Mouse (Mus musculus) brown adipose tissue, adult 24 weeks (tissue): ENCODE results near the gene Tll1. TPM values are rescaled to one million over a fixed set of nuclear protein-coding genes. Genes with fewer than 3 reads are reported as not detected.

Experiments used
- H3K27ac ChIP-seq: fragments of 200-500 bp; replicated peaks from 2 replicates; pipeline ENCODE4 v1.5.1; 2012; ENCODE audit warnings: low read depth, mild to moderate bottlenecking, low read length
- H3K4me1 ChIP-seq: fragments of 200-500 bp; 2 replicates; pipeline ENCODE4 v1.6.1; 2012; ENCODE audit warnings: low read length, mixed read lengths; ENCODE audit not compliant: control insufficient read depth, insufficient read depth, insufficient read length
- H3K4me3 ChIP-seq: fragments of 200-500 bp; 2 replicates; pipeline ENCODE4 v1.5.1; 2012; ENCODE audit warnings: low read depth, mild to moderate bottlenecking, low read length, moderate library complexity; ENCODE audit not compliant: insufficient read depth
- polyA plus RNA-seq: library from polyadenylated mRNA; stranded (reverse); fragments of >200 nt; gene quantifications from 2 replicates; pipeline ENCODE4 v1.2.4, GENCODE M21; 2012; ENCODE audit not compliant: missing spikeins, insufficient read depth, insufficient read length

The Tll1 gene
- polyA plus RNA-seq, 1 experiment = not detected

DNA sequence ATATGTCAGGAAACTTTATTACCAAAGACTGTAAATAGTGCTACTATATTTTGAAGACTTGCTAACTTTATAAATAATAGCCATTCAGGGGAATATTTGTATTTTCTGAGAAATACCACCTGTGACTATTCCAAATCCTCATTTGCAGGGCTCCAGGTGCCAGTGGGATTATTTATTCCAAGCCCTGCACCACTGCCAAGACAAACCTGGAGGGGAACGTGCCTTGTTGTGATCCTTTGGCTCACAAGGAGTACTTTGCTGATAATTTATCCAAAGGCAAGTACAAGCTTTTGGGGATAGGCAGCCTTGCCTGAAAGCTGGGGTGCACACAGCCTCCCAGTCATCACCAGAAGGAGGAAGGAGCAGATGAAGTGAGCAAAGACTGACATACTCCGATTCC, 32.3 kb downstream of the Tll1 start:
- H3K27ac ChIP-seq = no peak overlapping the region
- H3K4me1 ChIP-seq = no peaks in the 10 kb centered on the region

DNA sequence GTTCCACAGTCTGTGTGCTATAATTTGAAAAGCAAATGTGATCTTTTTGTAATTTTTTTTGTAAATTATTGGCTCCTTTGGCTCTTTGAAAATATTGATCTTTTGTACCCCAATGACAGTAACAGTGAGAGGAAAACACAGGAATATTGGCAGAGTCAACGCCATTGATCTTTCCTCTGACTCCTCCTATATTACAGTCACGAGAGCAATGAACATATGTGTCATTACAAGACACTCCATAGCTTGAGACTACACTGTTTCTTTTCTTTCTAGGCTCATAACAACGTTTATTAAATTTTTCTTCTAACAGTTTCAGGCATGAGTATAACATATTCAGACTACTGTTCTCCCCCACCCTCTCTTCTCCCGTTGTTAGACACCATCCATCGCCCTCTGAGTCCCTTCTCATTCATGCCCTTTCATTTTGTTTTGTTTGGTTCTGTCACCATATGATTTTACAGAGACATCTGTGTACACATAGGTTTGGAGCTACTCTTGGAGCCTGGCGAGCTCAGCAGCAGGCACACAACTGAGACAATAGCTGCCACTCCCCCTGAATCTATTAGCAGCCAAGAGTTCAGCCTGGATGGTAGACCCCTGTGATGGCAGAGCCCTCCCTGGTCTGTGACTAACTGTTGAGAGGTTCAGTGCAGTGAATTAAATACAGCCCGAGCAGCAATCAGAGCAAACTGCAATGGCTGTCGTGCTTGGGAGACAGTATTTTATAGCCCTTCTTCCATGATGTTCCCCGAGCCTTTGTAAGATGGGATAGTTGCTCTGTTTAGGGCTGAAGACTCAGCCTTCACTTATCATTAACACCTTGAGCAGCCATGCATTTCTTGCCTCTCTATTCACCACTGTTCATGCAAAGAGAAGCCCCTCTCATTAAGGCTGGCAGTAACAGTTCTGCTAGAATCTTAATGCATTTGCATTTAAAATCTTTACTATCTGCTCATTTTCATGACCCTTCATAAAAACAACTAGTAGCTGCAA, 52.9 kb downstream of the Tll1 start:
- Histone ChIP-seq H3K27ac (no peak overlapping the region), H3K4me1 (no peaks in the 10 kb centered on the region), H3K4me3 (no peak overlapping the region)

More for the DNA sequence above, 32.3 kb downstream of the Tll1 start:
- H3K4me3 ChIP-seq = no peak overlapping the region

DNA sequence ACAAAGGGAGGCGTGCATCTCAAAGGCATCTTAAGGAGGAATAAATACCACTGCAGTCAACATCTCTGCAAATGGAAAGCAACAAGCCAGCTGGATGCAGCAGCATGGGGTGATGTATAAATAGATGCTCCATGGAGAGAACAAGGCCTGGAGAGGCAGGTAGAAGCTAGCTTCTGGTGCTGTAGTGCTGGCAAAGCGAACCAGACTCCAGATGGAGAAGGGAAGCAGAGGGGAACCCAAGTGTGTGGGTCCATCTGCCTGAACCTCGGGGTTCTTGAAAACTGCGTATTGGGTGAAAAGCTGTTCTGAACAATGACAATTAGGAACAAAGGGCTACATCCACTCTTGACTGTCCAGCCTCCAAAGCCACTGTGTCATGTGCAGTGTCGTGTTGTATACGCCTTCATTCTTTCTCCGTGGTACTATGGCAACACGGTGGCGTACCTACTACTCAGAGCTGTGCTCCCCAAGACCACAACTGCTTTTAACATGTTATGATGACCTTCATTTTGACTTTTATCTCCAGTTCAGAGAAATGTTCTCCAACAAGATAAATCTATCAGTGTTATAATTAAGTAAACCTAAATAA, 53.8 kb downstream of the Tll1 start:
- Histone ChIP-seq H3K4me1 (no peaks in the 10 kb centered on the region), H3K4me3 (no peak overlapping the region), H3K27ac (no peak overlapping the region)

DNA sequence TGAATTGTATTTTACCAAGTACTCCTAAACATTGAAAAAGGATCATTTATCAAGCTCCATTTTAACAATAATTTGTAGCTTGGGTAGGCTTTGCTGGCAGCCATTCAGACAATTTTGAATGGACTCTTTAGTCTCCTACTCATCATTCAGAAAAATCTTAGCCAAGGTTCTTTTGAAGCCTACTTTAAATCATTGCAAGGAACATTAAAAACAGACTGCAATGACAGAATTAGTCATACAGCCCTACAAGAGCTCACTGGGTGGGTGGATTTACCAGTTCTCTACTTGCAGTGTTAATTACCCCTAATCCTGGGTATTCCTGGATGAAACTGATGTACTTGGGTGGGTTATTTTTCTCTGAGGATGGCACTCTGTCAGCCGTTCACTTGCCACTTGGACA, 69.5 kb downstream of the Tll1 start:
- Histone ChIP-seq H3K27ac (no peak overlapping the region), H3K4me1 (no peaks in the 10 kb centered on the region), H3K4me3 (no peak overlapping the region)

DNA sequence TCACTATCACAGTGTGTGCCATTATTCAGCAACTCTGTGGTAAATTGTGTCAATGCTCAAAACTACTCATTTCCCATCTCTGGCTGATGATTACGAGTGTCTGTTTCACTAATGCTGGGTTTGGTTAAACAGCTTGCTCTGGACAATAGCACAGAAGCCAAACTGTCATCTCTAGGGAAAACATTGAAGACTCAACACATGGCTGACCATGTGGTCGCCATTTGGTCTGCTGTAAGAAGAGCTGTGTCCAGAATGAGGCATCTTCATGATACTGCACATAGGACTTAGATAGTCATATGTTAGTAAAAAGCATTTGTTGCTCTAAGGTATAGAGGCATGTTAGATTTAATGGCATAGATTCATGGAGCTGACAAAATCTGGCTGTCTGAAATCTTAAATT, 98.9 kb downstream of the Tll1 start:
- H3K27ac ChIP-seq = no peak overlapping the region
- H3K4me1 ChIP-seq = no peaks in the 10 kb centered on the region
- no peak overlapping the region for H3K4me3 ChIP-seq

DNA sequence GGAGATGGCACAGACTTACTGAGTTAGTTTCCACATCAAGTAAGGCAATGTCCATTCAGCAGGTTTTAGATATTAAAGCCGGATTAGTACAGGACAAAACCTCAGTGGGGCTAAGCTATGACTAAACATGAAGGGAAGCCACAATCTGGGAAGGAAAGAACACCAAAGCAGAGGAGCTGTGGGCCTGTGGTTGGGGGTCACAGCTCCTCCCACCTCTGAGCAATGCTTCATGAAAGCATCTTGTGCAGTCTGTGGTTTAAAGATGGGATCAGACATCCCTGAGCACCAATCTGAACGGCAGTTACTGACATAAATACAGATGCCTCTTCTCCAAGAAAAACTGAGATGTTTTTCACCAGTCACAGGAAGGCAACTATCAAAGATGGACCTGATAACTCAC, 132.7 kb downstream of the Tll1 start:
- Histone ChIP-seq H3K4me3 (no peak overlapping the region), H3K4me1 (no peaks in the 10 kb centered on the region), H3K27ac (no peak overlapping the region)

DNA sequence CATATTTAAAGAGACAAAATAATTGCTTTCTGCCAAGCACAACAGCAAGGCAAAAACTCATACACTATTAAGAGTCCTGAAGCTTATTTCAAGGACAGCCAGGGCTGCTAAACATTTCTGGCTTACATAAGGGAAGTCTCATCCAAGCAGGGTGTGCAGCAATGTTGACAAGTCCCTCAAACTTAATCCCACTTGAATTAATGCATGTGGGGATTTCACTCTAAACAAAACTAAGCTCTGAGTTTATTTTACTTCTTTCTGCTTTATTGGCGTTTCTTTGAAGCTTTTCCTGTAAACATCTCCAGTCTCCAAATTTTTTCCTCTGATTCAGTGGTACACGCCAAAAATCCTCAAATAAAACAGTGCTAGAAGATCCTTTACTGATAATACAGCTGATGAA, 146.2 kb downstream of the Tll1 start:
- no peaks in the 10 kb centered on the region for H3K4me1 ChIP-seq
- no peak overlapping the region for H3K4me3 ChIP-seq
- no peak overlapping the region for H3K27ac ChIP-seq

DNA sequence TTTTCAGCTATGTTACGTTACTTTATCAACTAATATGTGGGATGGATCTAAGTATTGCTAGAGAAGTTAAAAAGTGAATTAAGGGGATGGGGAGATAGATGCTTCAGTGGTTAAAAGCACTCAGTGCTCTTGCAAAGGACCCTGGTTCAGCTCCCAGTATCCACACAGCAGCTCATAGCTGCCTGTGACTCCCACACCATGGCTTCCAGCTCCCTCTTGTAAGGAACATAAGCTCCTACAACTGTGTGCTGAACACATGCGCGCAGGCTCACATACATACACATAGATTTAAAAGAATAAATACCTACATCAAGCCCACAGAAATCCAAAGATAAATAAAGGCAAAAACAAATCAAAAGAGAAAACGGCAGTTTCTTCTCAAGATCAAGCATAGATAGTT, 148.5 kb downstream of the Tll1 start:
- H3K4me1 ChIP-seq = no peaks in the 10 kb centered on the region
- no peak overlapping the region for H3K27ac ChIP-seq
- H3K4me3 ChIP-seq = no peak overlapping the region

DNA sequence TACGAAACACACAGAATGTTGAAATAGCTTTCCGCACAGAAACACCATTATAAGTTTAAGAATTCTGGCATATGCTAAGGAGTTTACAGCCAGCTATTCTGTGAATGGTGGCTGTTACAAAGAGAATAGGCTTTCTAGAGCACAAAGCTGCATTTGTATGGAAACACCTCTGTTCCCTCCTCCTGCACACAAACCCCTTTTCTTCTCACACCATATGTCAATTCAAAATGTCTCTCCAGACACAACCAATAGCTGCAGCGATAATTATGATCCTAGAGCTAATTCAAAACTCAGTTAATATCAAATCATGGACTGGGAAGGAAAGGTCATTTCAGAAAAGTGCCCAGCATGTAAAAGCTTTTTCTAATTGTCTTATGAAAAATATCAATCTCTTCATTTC, 157.5 kb downstream of the Tll1 start:
- Histone ChIP-seq H3K4me3 (no peak overlapping the region), H3K4me1 (no peaks in the 10 kb centered on the region), H3K27ac (no peak overlapping the region)

DNA sequence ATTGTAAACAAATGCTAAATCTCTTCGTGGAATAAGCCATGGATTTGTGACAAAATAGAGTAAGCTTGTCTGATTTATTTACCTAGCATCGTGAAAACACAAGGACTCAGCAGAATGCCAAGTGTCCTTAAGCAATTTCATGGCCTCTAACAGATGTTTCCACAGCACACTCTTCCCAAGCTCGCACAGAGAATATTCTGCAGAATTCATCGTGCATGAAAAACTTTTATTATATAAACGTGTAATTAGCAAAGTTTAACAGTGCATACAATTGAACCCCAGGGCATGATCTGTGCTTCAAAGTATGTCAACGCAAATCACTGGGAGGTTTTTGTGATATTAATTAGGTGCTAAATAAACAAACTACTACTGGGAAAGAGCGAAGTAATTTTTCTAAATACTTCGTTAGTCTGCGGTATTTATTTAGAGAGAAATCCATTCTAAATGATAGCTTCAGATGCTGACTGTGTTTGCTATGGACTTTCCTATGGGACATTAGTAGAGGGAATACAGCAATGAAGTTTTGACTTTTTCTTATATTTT, 158.0 kb downstream of the Tll1 start:
- H3K27ac ChIP-seq = no peak overlapping the region
- H3K4me1 ChIP-seq = no peaks in the 10 kb centered on the region
- H3K4me3 ChIP-seq = no peak overlapping the region

DNA sequence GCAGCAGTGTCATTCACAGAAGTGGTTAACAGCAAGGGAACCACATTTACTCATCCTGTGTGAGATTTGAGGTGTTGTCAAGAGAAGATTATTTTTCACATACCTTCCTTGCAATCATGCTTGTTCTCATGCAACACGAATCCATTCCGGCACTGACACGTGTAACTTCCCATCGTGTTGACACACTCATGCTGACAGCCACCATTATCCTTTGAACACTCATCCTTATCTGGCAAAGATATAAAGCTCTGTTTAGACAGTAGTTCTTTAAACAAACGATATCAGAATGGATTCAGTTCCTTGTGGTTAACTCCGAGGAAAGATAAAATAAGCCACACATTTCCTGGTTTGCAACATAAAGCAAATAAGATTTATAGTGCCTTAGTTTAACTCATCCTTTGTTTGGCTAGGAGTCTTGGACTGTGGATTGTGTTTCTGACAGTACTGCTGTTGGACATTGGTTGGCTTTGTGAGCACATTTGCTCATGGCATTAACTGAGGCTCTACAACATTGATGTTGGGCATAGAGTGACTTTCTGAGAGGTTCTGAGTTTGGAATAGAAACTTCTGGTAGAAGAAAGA, 164.7 kb downstream of the Tll1 start:
- Histone ChIP-seq H3K27ac (no peak overlapping the region), H3K4me1 (no peaks in the 10 kb centered on the region), H3K4me3 (no peak overlapping the region)

DNA sequence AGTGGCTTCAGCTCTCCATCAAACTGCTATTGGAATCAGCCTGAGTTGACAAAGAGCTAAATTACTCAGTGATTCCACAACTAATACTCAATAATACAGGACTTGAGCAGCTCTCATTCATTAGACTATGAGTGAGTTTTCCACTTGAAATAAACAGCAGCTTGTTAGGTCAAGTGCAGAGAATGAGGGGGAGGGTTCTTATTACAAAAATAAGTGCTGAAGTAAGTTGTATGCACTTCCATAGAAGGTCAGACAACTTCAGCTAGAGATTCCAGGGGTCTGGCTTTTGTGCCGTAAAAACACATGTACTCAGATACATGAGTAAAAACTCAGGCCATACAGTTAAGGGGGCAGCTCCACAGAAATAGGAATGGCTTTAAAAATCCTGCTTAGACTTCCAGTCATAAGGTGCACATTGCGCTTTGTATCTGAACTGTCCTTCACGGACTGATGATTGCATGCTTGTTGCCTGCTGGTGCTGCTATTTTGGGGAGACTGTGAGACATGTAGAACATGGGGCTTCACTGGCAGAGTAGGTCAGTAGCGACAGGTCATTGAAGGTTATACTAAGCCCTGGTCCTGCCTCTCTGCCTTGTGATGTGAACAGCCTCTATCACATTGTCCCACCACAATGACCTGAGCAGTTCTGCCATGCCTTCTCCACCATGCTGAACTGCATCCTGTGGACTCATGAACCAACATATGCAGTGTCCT, 175.2 kb downstream of the Tll1 start:
- Histone ChIP-seq H3K4me3 (no peak overlapping the region), H3K4me1 (no peaks in the 10 kb centered on the region), H3K27ac (no peak overlapping the region)

DNA sequence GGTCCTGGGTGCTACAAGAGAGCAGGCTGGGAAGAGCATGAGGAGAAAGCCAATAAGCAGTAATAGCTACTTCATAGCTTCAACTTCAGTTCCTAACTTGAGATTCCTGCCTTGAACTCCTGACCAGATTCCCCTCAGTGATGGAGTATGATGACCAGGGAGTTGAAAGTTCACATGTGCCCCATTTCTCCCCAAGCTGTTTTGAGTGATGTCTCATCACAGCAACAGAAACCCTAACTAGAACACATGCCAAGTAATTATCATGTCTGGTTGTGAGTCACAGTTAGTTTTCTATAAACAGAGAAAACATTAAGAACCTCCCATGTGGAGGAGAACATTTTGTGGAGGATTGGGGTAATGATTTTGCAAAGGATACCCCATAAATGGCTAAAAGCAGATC, 176.0 kb downstream of the Tll1 start:
- Histone ChIP-seq H3K4me1 (no peaks in the 10 kb centered on the region), H3K27ac (no peak overlapping the region), H3K4me3 (no peak overlapping the region)

DNA sequence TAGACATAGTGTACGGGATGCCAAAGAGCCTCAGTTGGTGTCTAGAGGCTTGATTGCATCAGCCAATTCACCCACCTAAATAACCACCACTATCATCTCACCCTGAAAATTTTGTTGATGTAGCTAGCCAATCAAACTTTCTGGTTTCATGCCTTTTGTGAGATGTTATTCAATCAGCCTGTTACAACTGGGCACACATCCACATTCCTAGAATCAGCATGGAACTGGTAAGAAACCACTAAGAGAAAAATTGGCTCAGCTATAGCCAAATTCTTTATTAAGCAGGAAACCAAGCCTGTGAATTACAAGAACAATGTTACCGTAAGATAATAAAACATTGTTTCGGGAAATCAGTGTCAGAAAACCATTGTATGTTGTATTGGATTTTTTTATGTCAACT, 176.5 kb downstream of the Tll1 start:
- Histone ChIP-seq H3K27ac (no peak overlapping the region), H3K4me1 (no peaks in the 10 kb centered on the region), H3K4me3 (no peak overlapping the region)

DNA sequence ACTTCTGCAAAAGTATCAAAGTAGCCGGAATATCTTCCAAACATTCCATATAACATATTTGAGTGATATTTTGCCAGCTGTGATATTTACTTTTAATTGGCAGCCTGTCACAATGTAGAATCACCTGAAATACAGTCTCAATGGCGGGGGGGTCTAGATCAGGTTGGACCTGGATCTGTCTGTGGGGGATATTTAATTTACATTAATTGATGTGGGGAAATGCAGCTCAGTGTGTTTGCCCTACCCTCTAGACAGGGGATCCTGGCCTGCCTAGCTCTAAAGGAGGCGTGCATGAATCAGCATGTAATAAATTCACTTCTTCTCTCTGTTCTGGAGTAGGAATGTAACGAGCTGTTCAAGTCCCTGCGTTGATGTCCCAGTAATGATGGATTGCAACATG, 181.7 kb downstream of the Tll1 start:
- H3K4me1 ChIP-seq = no peaks in the 10 kb centered on the region
- no peak overlapping the region for H3K27ac ChIP-seq
- H3K4me3 ChIP-seq = no peak overlapping the region
